Mouse (Mus musculus) heart, postnatal 14 days (tissue): ENCODE measurements around the gene Cth. TPM values are rescaled to one million over a fixed set of nuclear protein-coding genes. Genes with fewer than 3 reads are reported as not detected.
"Not testable (repeated sequence)": the region's sequence is repeated elsewhere in the genome, so short reads cannot be mapped to it uniquely, and the experiment has no call there.

Experiments used
- DNase-seq, 2 experiments: peaks; one replicate each; pipeline ENCODE4 v3.0.0; 2021 to 2022
- intact Hi-C: fragments of 180-260 bp; cut with DNase I; formaldehyde crosslinking; loops from one replicate; pipeline ENCODE4 v1.15.1; 2025
- long read RNA-seq, 2 experiments: library from polyadenylated mRNA; stranded (forward); transcript quantifications; one replicate each; pipeline ENCODE4 v2.0.0; 2021
- total RNA-seq, 2 experiments: library from RNA; stranded (reverse); gene quantifications; 2 replicates each; pipeline ENCODE4 v1.2.3; 2021

Cth gene
- total RNA-seq: under 1 TPM; 0.76 to 0.91 TPM
- long read RNA-seq, experiment 1, partial matches to known transcripts: 0 of 1 reads
- long read RNA-seq, experiment 1, other reads (novel, unspliced or antisense): 0 of 1 reads
- long read RNA-seq, experiment 2, partial matches to known transcripts: 0 of 1 reads
- long read RNA-seq, experiment 2, other reads (novel, unspliced or antisense): 0 of 1 reads

DNA sequence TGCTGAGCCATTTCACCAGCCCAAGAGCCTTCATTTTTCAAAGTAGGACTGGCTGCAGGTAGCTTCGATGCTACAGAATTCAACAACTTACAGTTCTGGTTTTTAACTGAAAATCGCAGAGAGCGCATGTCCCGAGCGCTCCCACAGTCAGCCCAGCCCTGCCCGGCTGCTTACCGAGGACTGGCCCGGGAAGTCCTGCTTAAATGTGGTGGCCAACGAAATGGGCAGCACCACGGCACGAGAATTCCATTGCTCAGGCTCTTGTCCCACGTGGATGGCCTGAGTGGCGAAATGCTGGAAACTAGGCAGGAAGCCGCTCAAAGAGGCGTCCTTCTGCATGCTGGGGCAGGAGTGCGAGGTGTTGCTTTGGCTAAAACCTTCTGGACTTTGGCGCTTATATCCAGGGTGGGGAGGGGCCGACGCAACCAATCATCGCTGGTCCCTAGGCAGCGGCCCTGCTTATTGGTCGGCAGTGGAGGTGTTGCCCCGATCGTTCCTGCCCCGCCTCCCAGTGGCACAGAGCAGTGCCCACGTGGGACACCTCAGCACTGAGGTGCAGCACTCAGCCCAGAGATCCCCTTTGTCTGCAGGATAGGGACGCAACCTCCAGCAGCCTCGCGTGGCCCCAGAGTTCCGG is at the start of gene Cth:
TSS of gene Cth (minus strand) at position 386 of the 637 bp plus-strand sequence.
- DNase-seq: peak; percentile 78 to 81
- intact Hi-C loops: no loop called here

DNA sequence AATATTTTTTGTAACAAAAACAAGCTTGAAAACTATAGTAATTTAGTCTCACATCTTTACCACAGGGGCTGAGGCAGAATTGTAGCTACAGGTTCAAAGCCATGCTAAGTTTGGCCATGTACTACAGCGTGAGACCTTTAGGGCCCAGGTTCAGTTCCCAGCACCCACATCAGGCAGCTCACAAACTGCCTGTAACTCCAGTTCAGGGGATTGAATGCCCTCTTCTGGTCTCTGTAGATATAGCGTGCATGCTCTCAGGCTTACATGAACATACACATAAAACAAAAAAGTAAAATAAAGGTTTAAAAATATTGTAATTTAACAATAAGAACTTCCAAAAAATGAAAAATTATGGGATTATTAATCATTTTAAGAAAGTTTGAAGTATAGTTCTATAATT is 48.4 kb upstream of the Cth start:
- intact Hi-C loops: no loop called here
- DNase-seq: no peak

DNA sequence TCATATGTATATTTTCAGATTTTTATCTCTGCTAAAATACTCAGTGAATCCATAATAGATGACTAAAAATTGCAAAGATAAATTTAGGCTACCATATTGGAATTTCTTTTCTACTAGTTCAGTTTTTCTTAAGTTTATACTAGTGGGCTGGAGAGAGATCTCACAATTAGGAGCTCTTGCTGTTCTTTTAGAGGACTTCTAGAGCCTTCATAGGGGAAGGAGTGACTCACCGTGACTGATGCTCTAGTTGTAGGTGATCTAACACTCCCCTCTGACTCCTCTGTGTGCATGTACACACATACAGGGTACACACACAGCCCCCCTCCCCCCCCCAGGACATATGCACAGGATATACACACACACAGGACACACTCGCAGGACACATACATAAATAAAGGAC is 46.3 kb upstream of the Cth start:
- no peak for DNase-seq
- intact Hi-C loops: no loop called here

DNA sequence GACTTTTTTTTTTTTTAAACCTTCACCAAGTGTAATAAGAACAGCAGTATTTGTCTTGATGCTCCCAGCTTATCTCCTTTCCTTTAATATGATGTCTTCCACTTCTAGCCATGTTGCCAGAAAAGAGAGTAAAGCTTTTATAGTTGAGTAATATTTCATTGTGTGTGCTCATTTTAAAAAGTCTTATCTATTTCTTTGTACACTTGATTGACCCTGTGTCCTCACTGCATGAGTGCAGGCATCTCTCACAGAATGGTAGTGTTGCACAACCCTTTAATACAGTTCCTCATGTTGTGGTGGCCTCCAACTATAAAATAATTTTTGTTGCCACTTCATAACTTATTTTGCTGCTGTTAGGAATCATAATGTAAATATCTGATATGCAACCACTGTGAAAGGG is 32.4 kb upstream of the Cth start:
- intact Hi-C loops: no loop called here

DNA sequence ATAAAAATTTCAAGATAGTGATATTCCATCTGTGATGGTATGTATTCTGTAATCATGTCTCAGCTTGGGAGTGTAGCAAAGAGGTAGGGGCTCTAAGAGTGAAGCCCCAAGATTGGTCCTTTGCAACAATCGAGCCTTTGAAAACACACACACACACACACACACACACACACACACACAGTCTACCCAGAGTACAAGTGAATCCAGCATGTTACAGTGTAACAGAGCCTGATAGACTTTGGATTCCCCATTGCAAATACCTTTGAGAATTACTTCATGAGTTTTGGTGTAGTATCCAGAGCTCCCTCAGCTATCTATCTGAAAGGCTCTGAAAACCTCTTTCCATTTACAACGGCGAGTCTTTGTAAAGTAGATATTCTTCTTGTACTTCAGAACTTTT is 31.3 kb upstream of the Cth start:
- DNase-seq: no peak
- intact Hi-C loops: no loop called here

More for the DNA sequence above, 32.4 kb upstream of the Cth start:
- no peak for DNase-seq

DNA sequence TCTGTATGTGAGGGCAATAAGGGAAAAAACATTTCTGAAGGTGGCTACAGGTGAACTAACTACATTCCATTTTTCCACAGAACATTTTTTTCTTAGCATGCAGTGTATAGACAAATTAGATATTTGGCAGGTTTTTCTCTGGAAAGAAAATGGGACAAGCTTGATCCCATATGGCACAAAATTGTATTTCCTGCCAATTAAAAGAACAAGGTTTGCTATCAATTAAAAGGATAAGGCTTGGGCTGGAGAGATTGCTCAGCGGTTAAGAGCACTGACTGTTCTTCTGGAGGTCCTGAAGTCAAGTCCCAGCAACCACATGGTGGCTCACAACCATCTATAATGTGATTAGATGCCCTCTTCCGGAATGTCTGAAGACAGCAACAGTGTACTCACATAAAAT is 30.6 kb upstream of the Cth start:
- intact Hi-C loops: no loop called here
- no peak for DNase-seq

DNA sequence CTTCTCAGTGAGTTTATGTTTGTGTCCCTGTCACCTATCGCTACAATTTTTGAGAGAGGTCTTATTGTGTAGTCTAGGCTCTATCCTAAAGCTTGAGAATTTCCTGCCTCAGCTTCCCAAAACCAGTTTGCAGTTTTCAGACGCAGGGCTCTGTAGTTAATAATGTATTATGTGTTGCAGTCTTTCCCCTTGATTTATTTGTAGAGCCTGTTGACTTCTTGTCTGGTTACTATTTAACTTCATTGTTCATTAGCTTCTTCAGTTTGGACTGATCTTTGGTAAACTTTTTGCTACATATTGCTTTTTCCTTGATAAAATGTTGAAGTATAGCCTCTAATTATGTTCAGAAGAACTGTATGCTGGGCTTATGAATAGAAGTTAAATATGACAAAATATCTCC is 27.8 kb upstream of the Cth start:
- no peak for DNase-seq
- intact Hi-C loops: no loop called here

DNA sequence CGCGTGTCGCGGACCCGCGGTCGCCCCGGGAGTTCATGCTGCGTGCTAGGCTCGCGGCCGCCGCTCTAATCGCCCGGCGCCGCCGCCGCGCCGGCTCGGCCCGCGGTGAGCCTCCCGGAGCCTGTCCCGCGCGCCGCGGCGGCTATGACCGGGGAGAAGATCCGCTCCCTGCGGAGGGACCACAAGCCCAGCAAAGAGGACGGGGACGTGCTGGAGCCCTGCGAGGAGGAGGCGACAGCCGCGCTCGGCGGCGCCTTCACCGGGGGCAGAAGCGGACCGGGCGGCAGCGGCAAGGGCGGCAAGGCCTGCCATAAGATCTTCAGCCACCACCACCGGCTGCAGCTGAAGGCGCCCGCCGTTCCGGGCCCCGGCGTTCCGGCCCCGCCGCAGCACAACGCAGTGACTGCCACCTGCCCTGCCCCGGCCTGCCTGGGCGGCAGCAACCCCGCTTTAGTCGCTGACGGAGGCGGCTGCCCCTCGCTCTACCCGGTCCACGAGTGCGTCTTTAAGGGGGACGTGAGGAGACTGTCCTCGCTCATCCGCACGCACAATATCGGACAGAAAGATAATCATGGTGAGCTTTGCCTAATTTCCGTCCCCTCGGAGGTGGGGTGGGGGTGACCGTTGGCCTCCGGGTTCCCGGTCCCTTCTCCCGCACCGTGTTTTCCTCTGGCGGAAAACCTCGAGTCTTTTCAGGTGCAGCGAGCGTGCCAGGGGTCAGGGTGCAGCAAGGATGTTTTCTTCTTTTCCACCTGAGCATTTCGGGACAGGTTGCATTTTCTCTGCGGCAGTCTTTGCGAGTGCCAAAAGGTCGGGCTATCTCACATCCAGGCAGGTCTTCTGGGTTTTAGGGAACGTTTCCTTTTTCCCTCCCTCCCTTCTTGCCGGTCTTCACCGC is 22.8 kb upstream of the Cth start:
- no peak for DNase-seq
- intact Hi-C loops: loop anchor here (1.0 kb wide), 1 partner anchor 89 kb away; the partner anchor contains the start of genes Lrrc40 and Srsf11

DNA sequence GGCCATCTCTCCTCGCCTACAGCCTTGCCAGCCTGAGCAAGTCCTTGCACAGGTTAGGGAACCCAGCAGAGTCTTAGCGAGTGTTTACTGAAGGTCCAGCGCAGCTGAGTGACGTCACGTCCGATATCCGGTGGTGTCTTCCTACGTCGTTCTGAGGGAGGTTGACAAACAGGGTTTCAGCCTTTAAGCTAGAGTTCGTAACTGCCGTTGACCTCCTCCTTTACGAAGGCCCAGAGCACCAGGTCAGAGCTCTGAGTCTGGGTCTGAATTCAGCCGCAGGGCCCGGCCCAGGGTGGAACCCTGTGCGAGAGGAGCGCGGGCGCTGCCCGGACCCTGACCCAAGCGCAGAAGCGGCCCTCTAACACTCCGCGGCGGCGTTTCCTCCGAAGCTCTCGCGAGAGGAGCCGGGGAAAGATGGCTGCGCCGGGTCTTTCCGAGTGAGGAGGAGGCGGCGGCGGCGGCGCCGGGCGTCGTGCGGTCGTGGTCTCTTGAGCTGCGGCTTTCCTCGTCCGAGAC is 22.0 kb upstream of the Cth start, which contains the start of gene Ankrd13c:
TSS of gene Ankrd13c (plus strand) at position 397 of the 516 bp plus-strand sequence.
- peak; percentile 91 to 94 for DNase-seq
- intact Hi-C loops: loop anchor here (1.0 kb wide), 1 partner anchor 89 kb away; the partner anchor contains the start of genes Lrrc40 and Srsf11

DNA sequence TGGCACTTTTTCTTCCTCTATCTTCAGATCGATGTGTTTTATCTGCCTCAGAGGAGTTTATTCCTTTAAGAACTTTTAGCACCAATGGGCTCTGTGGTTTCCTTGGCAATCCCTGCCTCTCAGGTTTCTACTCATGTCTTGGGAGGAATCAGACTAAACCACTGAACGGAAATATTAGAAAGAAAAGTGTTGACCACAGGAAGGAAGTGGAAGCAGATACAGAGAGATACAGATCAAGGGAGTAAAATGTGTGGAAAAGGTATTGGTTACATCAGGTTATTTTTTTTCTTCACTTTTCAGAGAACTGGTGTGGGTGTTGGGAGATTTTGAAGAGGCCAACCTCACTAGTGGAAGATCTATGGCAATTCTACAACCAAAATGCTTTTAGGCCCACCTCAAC is 13.7 kb upstream of the Cth start:
- no peak for DNase-seq
- intact Hi-C loops: no loop called here

DNA sequence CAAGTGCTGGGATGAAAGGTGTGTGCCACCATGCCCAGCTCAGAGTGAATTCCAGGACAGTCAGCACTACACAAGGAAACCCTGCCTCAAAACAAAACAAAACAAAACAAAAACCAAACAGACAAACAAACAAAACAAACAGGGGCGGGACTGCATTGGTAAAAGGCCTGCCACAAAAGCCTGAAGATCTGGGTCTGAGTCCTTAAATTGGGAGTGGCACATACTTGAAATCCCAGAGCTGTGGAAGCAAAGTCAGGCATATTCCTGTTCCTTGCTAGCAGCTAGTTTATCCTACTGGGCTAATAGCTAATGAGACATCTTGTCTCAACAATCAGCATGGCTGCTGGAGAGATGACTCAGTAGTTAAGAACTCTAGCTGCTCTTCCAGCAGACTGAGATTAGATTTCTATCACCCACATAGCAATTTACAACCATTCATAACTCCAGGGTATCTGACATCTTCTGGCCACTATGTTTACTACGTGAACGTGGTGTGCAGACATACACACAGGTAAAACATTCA is 9.5 kb upstream of the Cth start:
- intact Hi-C loops: no loop called here
- no peak for DNase-seq

DNA sequence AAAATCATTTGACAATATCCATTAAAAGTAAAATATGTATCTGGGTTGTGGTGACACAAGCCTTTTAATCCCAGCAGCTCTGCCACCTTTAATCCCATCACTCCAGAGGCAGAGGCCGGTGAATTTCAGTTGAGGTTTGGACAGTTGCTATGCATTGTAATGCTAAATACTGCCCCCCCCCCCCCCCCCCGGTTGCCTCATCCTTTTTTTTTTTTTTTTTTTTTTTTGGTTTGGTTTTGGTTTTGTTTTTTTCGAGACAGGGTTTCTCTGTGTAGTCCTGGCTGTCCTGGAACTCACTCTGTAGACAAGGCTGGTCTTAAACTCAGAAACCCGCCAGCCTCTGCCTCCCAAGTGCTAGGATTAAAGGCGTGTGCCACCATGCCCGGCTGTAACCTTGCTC is 8.3 kb upstream of the Cth start:
- intact Hi-C loops: not testable (repeated sequence)

DNA sequence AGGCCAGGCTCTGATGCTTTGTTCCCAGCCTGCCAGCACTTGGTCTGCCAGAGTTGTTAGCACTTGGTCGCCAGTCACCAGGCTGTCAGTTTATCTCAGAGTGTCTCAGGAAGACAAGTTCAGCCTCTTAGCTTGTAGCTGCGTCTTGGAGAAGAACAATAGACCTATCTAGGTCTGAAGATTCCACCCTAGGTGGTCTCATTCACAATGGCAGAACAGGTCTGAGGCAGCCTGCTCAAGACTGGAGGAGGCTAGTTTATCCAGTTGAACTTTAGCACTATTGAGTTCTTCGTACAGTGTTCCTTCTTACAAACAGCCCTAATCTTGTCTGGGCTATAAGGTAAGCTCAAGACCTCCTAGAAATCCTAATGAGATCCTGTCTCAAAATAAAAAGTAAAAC is 7.2 kb upstream of the Cth start:
- DNase-seq: no peak
- intact Hi-C loops: no loop called here

More for the DNA sequence above, 8.3 kb upstream of the Cth start:
- DNase-seq: not testable (repeated sequence)

DNA sequence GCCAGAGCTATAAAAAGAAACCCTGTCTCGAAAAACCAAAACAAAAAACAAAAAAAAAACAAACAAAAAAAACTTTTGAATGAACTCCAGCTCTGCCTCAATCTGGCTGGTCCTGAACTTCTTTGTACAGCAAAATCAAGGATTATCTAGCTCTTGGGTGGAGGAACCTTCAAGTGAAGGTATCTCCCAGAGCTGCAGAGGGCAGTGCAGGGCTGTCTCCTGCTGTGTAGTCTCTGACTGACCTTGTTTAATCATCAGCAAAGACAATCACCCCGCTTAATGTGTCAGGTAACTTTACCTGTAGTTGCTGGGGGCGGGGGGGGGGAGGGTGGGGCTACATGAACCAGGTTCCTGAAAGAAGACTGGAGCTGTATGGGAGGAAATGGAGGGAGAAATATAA is 6.7 kb upstream of the Cth start:
- no peak for DNase-seq
- intact Hi-C loops: no loop called here

DNA sequence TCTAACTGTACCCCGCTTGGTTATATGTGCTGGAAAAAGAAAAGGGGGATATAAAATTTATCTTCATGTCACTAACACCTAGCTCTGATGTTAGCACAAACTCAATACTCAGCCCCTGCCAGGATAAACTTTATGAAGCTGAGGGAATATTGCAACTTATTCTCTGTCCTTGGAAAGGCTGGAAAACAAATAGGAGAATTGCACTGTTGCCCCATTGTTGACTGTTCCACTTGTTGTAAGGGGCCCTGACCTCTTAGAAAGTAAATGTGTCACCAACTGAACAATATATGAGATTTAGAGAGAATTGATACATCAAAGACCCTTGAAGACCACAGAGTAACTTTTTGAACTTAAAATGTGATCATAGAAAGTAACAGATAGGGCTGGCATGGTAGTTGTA is 4.5 kb upstream of the Cth start:
- intact Hi-C loops: no loop called here
- DNase-seq: no peak

DNA sequence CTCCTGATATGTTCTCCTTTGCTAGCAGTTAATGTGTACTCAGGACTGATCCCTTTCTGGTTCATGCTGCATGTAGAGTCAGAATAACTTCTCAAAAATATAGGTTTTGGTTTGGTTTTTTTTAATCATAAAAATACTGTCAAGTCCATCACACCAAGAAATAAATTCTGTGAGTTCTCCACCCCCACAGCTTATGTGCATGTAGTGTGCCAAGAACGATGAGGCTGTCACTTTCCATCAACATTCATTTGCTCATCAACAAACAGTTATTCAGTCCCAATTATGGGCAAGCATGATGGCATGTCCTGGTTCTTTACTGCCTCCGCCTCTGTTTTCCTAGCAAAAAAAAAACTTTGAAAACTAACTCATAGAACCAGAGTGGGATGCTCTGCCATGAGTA is 3.9 kb upstream of the Cth start:
- no peak for DNase-seq
- intact Hi-C loops: no loop called here

DNA sequence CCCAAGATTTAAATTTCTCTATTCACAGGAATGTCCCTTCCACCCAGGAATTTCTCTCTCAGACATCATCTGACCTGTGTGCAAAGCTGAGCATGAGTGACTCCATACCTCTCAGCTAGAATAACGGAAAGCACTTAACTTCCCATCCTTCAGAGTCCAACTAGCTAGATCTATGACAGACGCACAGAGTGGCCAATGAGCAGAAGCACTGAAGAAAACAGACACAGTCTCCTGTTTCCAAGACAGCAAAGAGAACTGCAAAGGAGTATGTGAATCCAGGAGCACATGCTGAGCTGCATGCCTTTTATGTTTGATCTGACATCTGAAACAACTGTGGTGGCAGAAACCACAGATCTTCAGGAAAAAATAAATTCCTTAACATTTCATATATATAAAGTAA is 1.9 kb upstream of the Cth start:
- intact Hi-C loops: no loop called here
- DNase-seq: no peak

DNA sequence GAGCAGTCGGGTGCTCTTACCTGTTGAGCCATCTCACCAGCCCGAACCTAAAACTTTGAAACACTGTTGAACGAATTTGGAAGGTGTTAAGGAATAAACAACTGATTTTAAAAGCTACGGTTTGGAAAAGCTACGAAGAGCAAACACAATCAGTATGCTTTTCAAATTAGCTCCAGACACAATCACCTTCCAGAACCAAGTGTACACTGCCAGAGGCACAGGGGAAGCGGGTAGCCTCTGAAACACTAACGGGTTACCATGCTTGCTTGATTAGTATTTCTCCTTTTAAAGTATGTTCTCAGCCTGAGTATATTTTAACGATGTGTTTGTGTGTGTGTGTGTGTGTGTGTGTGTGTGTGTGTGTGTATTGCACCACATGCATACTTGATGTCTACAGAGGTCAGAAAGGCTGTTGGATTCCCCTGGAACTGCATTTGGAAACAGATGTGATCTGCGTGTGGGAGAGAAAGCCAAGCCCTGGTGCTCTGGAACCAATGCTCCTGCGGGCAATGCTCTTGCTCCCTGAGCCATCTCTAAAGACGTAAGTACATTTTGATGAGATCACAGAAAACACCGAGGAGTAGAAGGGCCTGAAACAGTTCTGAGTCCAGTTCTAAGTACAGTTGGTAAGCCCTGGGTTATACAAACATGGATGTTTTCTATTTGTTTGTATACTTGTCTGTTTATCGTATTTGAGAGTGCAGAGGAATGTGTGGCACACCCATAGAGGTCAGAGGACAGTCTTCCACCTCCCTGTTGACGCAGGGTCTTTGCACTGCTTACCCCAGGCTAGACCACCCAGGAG is 1.0 kb upstream of the Cth start:
- no peak for DNase-seq
- intact Hi-C loops: no loop called here

DNA sequence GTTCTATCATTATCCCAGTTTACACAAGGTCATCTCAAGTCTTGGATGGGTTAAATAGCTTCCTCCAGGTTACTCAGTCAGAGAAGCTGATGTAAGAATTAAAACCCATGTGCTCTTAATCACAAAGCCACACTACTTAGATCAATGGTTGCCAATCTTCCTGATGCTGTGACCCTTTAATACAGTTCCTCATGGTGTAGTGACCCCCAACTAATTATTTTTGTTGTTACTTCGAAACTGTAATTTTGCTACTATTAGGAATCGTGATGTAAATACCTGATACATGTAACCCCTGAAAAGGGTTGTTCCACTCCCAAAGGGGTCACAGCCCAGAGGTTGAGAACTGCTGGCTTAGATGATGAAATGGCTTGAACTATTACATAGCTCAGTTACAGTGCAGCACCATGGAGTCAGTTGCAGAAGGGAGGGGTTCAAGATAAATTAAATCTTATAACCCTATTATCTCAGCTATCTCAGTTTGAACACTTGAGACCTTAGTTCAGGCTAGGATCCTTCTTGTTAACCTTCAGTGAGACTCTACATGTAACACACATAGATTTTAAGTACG is 1.5 kb downstream of the Cth start:
- DNase-seq: no peak
- intact Hi-C loops: no loop called here

DNA sequence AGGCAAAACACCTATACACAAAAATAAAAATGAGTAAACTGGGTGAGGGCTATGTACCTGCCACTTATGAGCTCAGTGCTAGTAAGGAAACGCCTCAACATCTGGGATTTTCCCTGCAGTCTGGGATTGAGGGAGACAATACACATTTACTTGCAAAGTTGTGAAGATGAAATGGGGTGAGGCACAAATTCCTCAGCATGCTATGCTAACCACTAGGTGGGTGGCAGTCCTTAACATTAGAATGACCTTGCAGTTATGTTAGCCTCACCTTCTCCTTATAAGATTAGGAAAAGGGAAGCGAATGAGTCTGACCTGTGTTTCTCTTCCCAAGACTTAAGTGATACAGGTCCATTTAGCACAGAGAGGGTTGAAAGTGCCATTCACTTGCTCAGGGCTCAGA is 3.5 kb downstream of the Cth start:
- DNase-seq: no peak
- intact Hi-C loops: no loop called here
